Mouse (Mus musculus): ENCODE data around the gene Ssrp1.

DNA sequence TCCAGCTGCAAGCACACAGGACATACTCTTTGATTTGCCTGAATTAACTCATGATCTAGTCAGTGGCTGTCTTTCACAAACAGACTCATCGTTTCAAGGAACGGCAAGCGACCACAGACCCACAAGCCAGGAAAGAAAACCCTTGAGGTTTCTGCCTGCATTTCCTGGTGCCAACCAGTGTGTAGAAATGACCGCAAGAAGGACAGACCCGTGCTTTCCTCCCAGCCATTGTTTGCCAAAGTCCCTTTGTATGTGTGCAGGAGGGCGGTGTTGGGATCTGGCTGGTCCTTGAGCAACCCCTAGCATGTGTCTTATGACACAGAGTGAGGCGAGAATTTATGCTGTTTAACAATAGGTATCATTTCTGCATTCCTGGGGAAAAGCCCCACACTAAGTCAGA is 2.9 kb upstream of the Ssrp1 start:
- no peak for TF ChIP-seq CTCF (IDR thresholded peaks at IDR 0.05; ENCODE audit: low read depth, low read length)
- TF ChIP-seq POLR2A (IDR thresholded peaks at IDR 0.05; ENCODE audit: extremely low read depth, insufficient read depth, low read length), result no peak
